Mouse (Mus musculus) midbrain, postnatal 0 days (tissue): ENCODE data around the gene Cobll1. TPM values are rescaled to one million over a fixed set of nuclear protein-coding genes. Genes with fewer than 3 reads are reported as not detected.

Experiments
- ATAC-seq: fragments of 200-750 bp; cut with Nextera tagmentation; 2 replicates; pipeline ENCODE4 v1.8.0; 2017; ENCODE audit warnings: moderate number of reproducible peaks, mild to moderate bottlenecking, moderate TSS enrichment, moderate library complexity; ENCODE audit not compliant: low FRiP score
- DNase-seq: peaks from one replicate; pipeline ENCODE4 v3.0.0-alpha.2; 2015; ENCODE audit warnings: low spot score
- H3K27ac ChIP-seq: fragments of 300-500 bp; sonication (generic); 2 replicates; pipeline ENCODE4 v1.5.1; 2014; ENCODE audit warnings: low read depth, mild to moderate bottlenecking, low read length, mixed read lengths
- H3K27me3 ChIP-seq: fragments of 300-500 bp; sonication (generic); 2 replicates; pipeline ENCODE4 v1.6.1; 2014; ENCODE audit warnings: low read length, control low read depth, mixed read lengths; ENCODE audit not compliant: insufficient read depth
- H3K36me3 ChIP-seq: fragments of 300-500 bp; sonication (generic); 2 replicates; pipeline ENCODE4 v1.6.1; 2014; ENCODE audit warnings: low read length, control low read depth, mixed read lengths; ENCODE audit not compliant: insufficient read depth
- H3K4me1 ChIP-seq: fragments of 300-500 bp; sonication (generic); 2 replicates; pipeline ENCODE4 v1.6.1; 2014; ENCODE audit warnings: mild to moderate bottlenecking, control low read depth, antibody characterized with exemption, low read length, mixed read lengths; ENCODE audit not compliant: insufficient read depth
- H3K4me2 ChIP-seq: fragments of 300-500 bp; sonication (generic); 2 replicates; pipeline ENCODE4 v1.6.1; 2014; ENCODE audit warnings: low read depth, mild to moderate bottlenecking, low read length, mixed read lengths; ENCODE audit not compliant: poor library complexity, severe bottlenecking
- H3K4me3 ChIP-seq: fragments of 300-500 bp; sonication (generic); 2 replicates; pipeline ENCODE4 v1.5.1; 2014; ENCODE audit warnings: low read depth, mild to moderate bottlenecking, low read length, moderate library complexity
- H3K9ac ChIP-seq: fragments of 300-500 bp; sonication (generic); replicated peaks from 2 replicates; pipeline ENCODE4 v1.6.1; 2014; ENCODE audit warnings: mild to moderate bottlenecking, low read length, moderate library complexity, mixed read lengths; ENCODE audit not compliant: poor library complexity, severe bottlenecking
- H3K9me3 ChIP-seq: fragments of 300-500 bp; sonication (generic); 2 replicates; pipeline ENCODE4 v1.6.1; 2016; ENCODE audit warnings: low read length, control low read depth
- CTCF ChIP-seq: IDR thresholded peaks from 2 replicates; pipeline ENCODE4 v1.5.1; 2016; ENCODE audit warnings: antibody characterized with exemption, mild to moderate bottlenecking
- WGBS: fragments of 180-500 bp; shearing (Covaris S2); extraction: QIAGEN DNeasy Blood & Tissue Kit; methylation state at CpG from one replicate; pipeline ENCODE4 v1.1.7; 2014; 5-methylcytosine and 5-hydroxymethylcytosine counted together
- polyA plus RNA-seq: library from polyadenylated mRNA; unstranded; fragments of >200 nt; fragmentation: Nextera tagmentation; extraction: Ambion mirVana; gene quantifications from 2 replicates; pipeline ENCODE4 v1.2.1, GENCODE M21; 2015
- total RNA-seq: library from RNA; depleted of rRNA; stranded (reverse); fragments of >200 nt; gene quantifications from 2 replicates; pipeline ENCODE4 v1.2.3, GENCODE M21; 2014

The Cobll1 gene
- total and polyA plus RNA-seq, 2 experiments from 2014 or later: 2.5 to 2.9 TPM

DNA sequence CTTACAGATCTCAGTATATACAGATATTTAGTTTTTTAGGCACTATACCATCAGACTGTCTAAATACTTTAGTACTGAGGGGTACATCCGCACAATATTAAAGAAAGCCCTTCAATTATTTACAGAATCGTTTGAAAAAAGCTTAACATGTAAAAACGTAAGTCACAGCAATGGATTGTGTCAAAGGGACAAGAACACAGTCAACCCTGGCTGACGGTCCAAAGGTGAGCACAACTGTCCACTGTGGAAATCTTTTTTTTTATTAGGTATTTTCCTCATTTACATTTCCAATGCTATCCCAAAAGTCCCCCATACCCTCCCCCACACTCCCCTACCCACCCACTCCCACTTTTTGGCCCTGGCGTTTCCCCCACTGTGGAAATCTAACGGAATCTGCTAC, 67.1 kb downstream of the Cobll1 start:
- Histone ChIP-seq H3K9me3 (no peaks in the 10 kb centered on the region), H3K27me3 (no peaks in the 10 kb centered on the region), H3K4me1 (no peaks in the 10 kb centered on the region), H3K36me3 (no peaks in the 10 kb centered on the region), H3K9ac (no peak overlapping the region), H3K4me2 (no peak overlapping the region), H3K4me3 (no peak overlapping the region), H3K27ac (no peak overlapping the region)
- DNase-seq (no peak), ATAC-seq (no peak)
- WGBS: 92% methylated on average over 6 of the region's 6 CpGs
- no peak for TF ChIP-seq CTCF

GRCm38 (mm10) chr2:65171516-65171915, 67.7 kb downstream of the Cobll1 start:
- Histone ChIP-seq H3K27me3 (no peaks in the 10 kb centered on the region), H3K9me3 (no peaks in the 10 kb centered on the region), H3K4me1 (no peaks in the 10 kb centered on the region), H3K4me2 (no peak overlapping the region), H3K27ac (no peak overlapping the region), H3K9ac (no peak overlapping the region), H3K4me3 (no peak overlapping the region), H3K36me3 (no peaks in the 10 kb centered on the region)
- WGBS: 75% methylated on average over 1 of the region's 1 CpGs
- DNase-seq (no peak), ATAC-seq (no peak)
- no peak for TF ChIP-seq CTCF

DNA sequence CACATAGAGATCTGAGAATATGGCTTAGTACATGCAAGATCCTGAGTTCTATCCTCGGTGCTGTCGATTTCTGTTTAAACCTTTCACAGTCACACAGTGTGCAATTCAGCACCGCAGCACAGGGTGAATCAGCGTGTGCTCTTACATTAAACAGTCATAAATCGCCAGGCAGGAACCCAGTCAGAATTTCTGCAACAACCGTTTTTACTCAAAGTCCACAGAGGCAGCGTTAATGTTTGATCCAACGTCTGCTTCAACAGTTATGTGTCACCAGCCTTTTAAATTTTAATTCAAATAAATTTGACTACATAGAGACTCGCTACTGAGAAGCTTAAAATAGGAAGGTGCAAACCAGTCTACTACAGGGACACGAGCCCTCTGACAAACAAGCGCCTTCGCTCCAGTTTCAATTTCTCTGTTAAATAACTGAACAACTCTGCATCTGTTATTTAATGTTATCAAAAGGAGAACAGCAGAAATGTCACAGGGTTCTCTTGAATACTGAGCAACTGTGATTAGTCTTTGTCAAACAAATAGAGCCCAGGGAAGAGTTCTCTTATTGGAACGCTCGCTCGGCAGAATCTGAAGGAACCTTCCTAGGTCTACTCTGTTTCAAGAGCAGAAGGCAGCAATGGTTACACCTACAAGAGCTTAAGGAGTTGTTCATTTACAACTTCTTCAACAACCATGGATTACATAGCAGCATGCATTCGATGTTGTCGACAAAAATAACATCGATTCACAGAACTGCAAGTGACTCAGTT, 68.3 kb downstream of the Cobll1 start:
- no peaks in the 10 kb centered on the region for H3K36me3 ChIP-seq
- no peak overlapping the region for H3K9ac ChIP-seq
- no peak for ATAC-seq
- TF ChIP-seq CTCF: no peak
- no peaks in the 10 kb centered on the region for H3K27me3 ChIP-seq
- no peak overlapping the region for H3K27ac ChIP-seq
- H3K4me3 ChIP-seq: no peak overlapping the region
- H3K4me2 ChIP-seq: no peak overlapping the region
- 81% methylated on average over 18 of the region's 18 CpGs for WGBS
- H3K4me1 ChIP-seq: no peaks in the 10 kb centered on the region
- no peak for DNase-seq
- no peaks in the 10 kb centered on the region for H3K9me3 ChIP-seq

DNA sequence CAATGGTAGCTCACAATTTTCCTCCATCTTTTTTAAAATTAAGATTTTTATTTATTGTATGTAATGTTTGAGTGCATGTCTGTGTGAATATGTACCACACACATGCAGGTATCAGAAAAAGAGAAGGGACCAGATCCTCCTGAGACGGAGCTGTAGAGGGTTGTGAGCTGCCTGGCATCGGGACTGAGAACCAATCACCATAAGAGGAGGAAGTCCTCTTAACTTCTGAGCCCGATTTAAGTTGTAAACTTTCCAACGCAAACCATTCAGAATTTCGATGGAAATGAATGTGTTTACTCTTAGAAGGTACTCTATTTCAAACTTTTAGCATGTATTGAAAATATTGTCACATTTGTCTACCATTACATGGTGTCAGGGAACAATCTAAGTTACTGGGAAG, 68.9 kb downstream of the Cobll1 start:
- no peak overlapping the region for H3K4me2 ChIP-seq
- no peak overlapping the region for H3K4me3 ChIP-seq
- 98% methylated on average over 5 of the region's 5 CpGs for WGBS
- no peak overlapping the region for H3K27ac ChIP-seq
- H3K36me3 ChIP-seq: no peaks in the 10 kb centered on the region
- no peaks in the 10 kb centered on the region for H3K27me3 ChIP-seq
- H3K4me1 ChIP-seq: no peaks in the 10 kb centered on the region
- ATAC-seq: no peak
- DNase-seq: no peak
- no peak for TF ChIP-seq CTCF
- H3K9me3 ChIP-seq: no peaks in the 10 kb centered on the region
- no peak overlapping the region for H3K9ac ChIP-seq

- no peak for DNase-seq
- WGBS: 85% methylated on average over 4 of the region's 4 CpGs
- Histone ChIP-seq H3K36me3 (no peaks in the 10 kb centered on the region), H3K4me3 (no peak overlapping the region), H3K9ac (no peak overlapping the region), H3K4me2 (no peak overlapping the region), H3K27ac (no peak overlapping the region), H3K4me1 (no peaks in the 10 kb centered on the region), H3K27me3 (no peaks in the 10 kb centered on the region), H3K9me3 (no peaks in the 10 kb centered on the region)
- ATAC-seq: no peak
- no peak for TF ChIP-seq CTCF
Observed at GRCm38 (mm10) chr2:65163990-65164389, 75.2 kb downstream of the Cobll1 start.

- no peak overlapping the region for H3K4me2 ChIP-seq
- no peaks in the 10 kb centered on the region for H3K4me1 ChIP-seq
- ATAC-seq (no peak), DNase-seq (no peak)
- no peak for TF ChIP-seq CTCF
- H3K9me3 ChIP-seq: no peaks in the 10 kb centered on the region
- WGBS: 93% methylated on average over 5 of the region's 5 CpGs
- no peaks in the 10 kb centered on the region for H3K27me3 ChIP-seq
- H3K4me3 ChIP-seq: no peak overlapping the region
- H3K27ac ChIP-seq: no peak overlapping the region
- H3K9ac ChIP-seq: no peak overlapping the region
- no peaks in the 10 kb centered on the region for H3K36me3 ChIP-seq
Observed at GRCm38 (mm10) chr2:65162625-65163024, 76.6 kb downstream of the Cobll1 start.
